Mouse (Mus musculus) embryonic facial prominence, embryonic 14.5 days (tissue): ENCODE data around the gene Ahdc1. TPM values are rescaled to one million over a fixed set of nuclear protein-coding genes. Genes with fewer than 3 reads are reported as not detected.

ENCODE experiments used
- ATAC-seq: fragments of 200-750 bp; cut with Nextera tagmentation; 2 replicates; pipeline ENCODE4 v1.8.0; 2017; ENCODE audit warnings: low read depth, moderate number of reproducible peaks, moderate TSS enrichment
- DNase-seq: peaks from one replicate; pipeline ENCODE4 v3.0.0-alpha.2; 2015; ENCODE audit warnings: low spot score
- H3K27ac ChIP-seq: fragments of 300-500 bp; sonication (generic); replicated peaks from 2 replicates; pipeline ENCODE4 v1.5.1; 2014; ENCODE audit warnings: low read depth, mild to moderate bottlenecking, low read length, moderate library complexity
- H3K27me3 ChIP-seq: fragments of 300-500 bp; sonication (generic); replicated peaks from 2 replicates; pipeline ENCODE4 v1.6.1; 2014; ENCODE audit warnings: low read length; ENCODE audit not compliant: control insufficient read depth, insufficient read depth
- H3K36me3 ChIP-seq: fragments of 300-500 bp; sonication (generic); 2 replicates; pipeline ENCODE4 v1.6.1; 2014; ENCODE audit warnings: low read length, mixed read lengths; ENCODE audit not compliant: control insufficient read depth, insufficient read depth
- H3K4me1 ChIP-seq: fragments of 300-500 bp; sonication (generic); 2 replicates; pipeline ENCODE4 v1.6.1; 2014; ENCODE audit warnings: antibody characterized with exemption, low read length; ENCODE audit not compliant: control insufficient read depth, insufficient read depth
- H3K4me2 ChIP-seq: fragments of 300-500 bp; sonication (generic); 2 replicates; pipeline ENCODE4 v1.6.1; 2014; ENCODE audit warnings: low read depth, mild to moderate bottlenecking, low read length, moderate library complexity, mixed read lengths
- H3K4me3 ChIP-seq: fragments of 300-500 bp; sonication (generic); 2 replicates; pipeline ENCODE4 v1.5.1; 2014; ENCODE audit warnings: low read depth, mild to moderate bottlenecking, low read length
- H3K9ac ChIP-seq: fragments of 300-500 bp; sonication (generic); 2 replicates; pipeline ENCODE4 v1.6.1; 2014; ENCODE audit warnings: low read depth, mild to moderate bottlenecking, low read length, moderate library complexity, mixed read lengths
- H3K9me3 ChIP-seq: fragments of 300-500 bp; sonication (generic); 2 replicates; pipeline ENCODE4 v1.6.1; 2016; ENCODE audit warnings: low read length; ENCODE audit not compliant: control insufficient read depth
- WGBS: fragments of 180-500 bp; shearing (Covaris S2); extraction: QIAGEN DNeasy Blood & Tissue Kit; methylation state at CpG from one replicate; pipeline ENCODE4 v1.1.7; 2014; 5-methylcytosine and 5-hydroxymethylcytosine counted together
- polyA plus RNA-seq: library from polyadenylated mRNA; unstranded; fragments of >200 nt; fragmentation: Nextera tagmentation; extraction: Ambion mirVana; gene quantifications from 2 replicates; pipeline ENCODE4 v1.2.1, GENCODE M21; 2014

Gene Ahdc1
- polyA plus RNA-seq, 1 experiment from 2014 or later, result 11.7 TPM

DNA sequence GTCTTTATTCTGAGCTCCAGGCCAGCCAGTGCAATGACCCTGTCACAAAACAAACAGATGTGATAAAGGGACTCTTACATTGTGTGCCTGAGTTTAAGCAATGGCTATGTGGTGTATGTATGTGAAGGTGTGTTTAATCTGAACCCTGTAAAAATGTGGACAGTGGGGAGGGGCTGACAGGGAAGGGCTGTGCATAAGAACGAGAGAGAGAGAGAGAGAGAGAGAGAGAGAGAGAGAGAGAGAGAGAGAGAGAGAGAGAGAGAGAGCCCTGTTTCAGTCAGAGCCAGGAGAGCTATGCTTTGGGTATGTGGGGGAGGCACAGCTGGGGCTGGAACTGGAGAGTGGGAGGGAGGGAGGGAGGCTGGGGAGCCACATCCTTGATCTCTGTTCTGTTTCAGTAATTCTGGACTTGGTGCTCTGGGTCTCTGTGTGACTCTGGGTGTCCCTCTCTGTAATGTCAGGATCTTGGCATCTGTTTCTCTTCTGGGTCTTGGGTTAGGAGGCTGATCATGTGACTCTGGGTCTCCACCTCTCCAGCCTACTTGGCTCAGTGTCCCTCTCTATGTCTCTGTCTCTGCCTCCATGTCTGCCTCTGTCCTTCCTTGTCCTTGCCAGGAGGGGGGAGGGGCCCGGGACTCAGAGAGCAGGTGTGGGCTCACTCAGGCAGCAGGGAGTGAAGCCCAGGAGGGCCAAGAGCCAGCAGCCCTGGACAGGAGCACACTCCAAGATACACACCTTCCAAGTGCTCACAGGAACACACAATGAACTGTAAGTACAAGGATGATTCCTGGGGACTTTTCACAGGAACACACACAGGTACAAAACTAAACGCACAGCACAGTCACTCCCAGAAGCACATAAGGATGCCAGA, 73.2 kb downstream of the Ahdc1 start:
- Histone ChIP-seq H3K4me1 (peaks cover 32% of the 10 kb centered on the region), H3K27me3 (no peaks in the 10 kb centered on the region), H3K4me2 (peak overlapping the region; percentile 87), H3K36me3 (peaks cover 16% of the 10 kb centered on the region), H3K4me3 (peak overlapping the region; percentile 37; the same call in 1 of the 2 replicates), H3K9ac (peak overlapping the region; percentile 57), H3K27ac (peak overlapping the region; percentile 61), H3K9me3 (no peaks in the 10 kb centered on the region)
- 11% methylated on average over 3 of the region's 3 CpGs for WGBS
- ATAC-seq, result peak; percentile 24
- peak; percentile 65 for DNase-seq

DNA sequence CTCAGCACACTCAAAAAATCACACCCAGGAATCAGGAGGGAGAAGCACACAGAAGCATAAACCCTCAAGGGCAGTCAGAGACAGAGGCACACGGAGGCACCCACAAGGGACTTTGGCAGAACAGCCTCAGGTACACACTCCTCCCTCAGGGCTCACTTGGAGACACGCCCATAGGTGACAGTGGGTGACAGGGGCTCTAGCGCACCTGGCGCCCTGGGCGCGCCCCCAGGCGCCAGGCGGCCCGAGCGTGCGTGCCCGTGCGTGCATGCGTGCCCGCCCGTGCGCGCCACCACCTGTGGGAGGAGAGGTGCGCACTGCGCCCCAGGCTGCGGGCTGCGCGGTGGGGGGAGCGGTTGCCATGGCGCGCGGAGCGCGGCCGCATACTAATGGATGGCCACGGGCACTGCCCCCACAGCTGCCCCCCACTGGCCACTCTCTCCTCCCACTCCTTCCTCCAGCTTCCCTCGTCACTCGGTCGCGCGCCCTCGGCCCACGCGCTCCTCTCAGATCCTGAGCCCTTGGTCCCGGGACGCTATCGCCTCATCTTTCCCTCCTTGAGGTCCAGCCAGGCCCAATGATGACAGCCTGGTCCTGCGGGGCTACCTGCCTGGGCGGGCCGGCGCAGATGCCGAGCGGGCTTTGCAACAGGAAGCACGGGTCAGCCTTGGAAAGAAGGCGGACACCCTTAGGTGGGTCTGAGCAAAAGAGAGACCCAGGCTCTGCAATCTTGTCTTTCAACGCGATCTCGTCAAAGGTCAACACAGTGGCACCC, 74.1 kb downstream of the Ahdc1 start:
- Histone ChIP-seq H3K27ac (peak overlapping the region; percentile 61), H3K27me3 (no peaks in the 10 kb centered on the region), H3K36me3 (peaks cover 7% of the 10 kb centered on the region), H3K4me1 (peaks cover 42% of the 10 kb centered on the region), H3K4me2 (peak overlapping the region; percentile 87), H3K4me3 (peak overlapping the region; percentile 37), H3K9ac (peak overlapping the region; percentile 57), H3K9me3 (no peaks in the 10 kb centered on the region)
- DNase-seq (peak; percentile 74), ATAC-seq (peak; percentile 57)
- 2% methylated on average over 27 of the region's 53 CpGs for WGBS

DNA sequence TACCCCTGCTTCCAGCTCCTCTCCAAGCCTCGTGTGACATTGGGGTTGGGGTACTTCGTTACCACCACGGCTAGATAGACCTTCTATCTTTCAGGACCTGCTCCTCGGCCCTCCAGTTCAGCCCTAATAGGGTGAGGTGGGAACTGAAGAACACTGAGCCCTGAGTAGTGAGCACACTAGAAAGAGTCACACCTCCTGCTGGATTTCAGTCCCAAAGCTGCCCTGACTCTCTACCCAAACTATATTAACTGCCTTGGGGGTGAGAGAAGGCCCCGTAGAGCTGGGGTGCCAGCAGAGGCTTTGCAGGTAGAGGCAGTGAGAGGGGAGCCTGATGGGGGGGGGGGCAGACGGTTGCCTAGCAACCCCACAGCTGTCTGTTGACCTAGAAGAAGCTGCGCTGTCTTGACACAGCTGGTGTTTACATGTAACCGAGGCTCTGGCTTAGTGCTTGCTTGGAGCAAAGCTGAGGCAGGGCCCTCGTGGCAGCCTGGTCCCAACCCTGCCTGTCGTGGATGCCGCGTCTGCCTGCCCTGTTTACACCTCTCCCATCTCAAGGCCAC, 74.8 kb downstream of the Ahdc1 start:
- Histone ChIP-seq H3K27ac (peak overlapping the region; percentile 61), H3K4me1 (peaks cover 48% of the 10 kb centered on the region), H3K4me2 (peak overlapping the region; percentile 87), H3K36me3 (0 out of 2 replicates have a peak, but pooled peaks cover under 1% of the 10 kb centered on the region), H3K9ac (no peak overlapping the region), H3K9me3 (no peaks in the 10 kb centered on the region), H3K27me3 (no peaks in the 10 kb centered on the region), H3K4me3 (no peak overlapping the region)
- DNase-seq (peak; percentile 88), ATAC-seq (peak; percentile 42)
- WGBS, result 16% methylated on average over 12 of the region's 12 CpGs

DNA sequence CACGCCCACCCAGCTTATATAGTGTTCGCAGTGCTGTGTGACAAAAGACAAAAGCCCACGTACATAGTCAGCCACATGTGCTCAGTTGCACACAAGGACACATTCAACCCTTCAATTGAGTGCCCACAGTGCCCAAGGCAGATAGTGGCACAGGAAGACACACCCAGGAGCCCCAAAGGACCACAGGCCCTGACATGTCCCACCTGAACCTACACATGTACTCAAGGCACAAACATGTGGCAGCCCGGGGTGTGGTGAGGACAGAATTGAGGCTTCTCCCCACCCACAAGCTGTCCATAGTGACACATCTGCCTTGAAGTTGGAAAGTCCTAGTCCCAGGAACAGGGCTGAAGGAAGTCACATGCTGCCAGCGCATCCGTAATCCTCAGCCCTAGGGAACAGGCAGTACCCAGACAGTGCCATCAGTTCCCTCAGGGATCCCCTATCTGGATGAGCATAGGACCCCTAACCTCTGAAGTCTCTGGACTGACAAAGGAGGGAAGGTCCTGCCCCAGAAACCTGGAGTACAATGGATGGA, 76.2 kb downstream of the Ahdc1 start:
- DNase-seq (peak; percentile 21), ATAC-seq (no peak)
- Histone ChIP-seq H3K4me2 (no peak overlapping the region), H3K36me3 (no peaks in the 10 kb centered on the region), H3K27me3 (no peaks in the 10 kb centered on the region), H3K4me1 (peaks cover 62% of the 10 kb centered on the region), H3K27ac (peak overlapping the region; percentile 62), H3K9ac (no peak overlapping the region), H3K9me3 (no peaks in the 10 kb centered on the region), H3K4me3 (no peak overlapping the region)
- WGBS, result 78% methylated on average over 6 of the region's 6 CpGs

DNA sequence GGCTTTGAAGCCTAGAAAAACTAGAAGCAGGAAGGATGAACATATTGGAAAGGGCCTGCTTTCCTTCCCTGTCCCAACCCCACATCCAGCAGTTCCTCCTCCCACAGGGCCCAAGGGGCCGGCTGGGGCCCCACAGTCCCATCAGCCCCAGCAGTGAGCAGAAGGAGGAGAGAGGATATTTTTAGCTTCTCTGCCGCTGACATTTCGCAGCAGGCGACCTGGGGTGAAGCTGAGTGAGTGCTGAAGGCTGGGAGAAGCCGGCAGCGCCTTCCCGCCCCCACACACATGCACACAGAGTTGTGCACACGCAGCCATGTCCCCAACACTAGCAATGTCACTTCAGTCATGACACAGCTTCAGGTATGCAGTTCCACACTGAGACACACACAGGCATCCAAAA, 76.8 kb downstream of the Ahdc1 start:
- Histone ChIP-seq H3K27me3 (no peaks in the 10 kb centered on the region), H3K36me3 (no peaks in the 10 kb centered on the region), H3K4me1 (peaks cover 68% of the 10 kb centered on the region), H3K27ac (peak overlapping the region; percentile 62), H3K9ac (no peak overlapping the region), H3K9me3 (no peaks in the 10 kb centered on the region), H3K4me2 (0 out of 2 replicates have a peak overlapping the region, but pooled peaks have one; percentile 8), H3K4me3 (no peak overlapping the region)
- 21% methylated on average over 7 of the region's 8 CpGs for WGBS
- ATAC-seq, result no peak
- DNase-seq, result peak; percentile 61

DNA sequence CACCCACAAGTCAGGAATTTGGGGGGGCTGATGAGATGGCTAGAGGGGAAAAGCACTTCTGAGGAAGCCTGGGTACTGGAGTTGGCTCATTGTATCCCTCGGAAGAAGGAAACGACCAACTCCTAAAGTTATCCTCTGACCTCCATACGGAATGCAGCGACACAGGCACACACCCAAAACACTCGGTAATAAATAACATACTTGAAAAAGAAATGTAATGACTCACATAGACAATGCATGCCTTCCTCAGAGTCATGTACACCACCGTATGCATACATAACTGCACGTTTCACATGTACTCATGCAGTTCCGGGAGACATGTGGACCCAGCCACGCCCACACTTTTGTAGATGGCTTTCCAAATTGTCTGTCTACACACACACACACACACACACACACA, 78.3 kb downstream of the Ahdc1 start:
- ATAC-seq, result no peak
- Histone ChIP-seq H3K4me2 (no peak overlapping the region), H3K27ac (peak overlapping the region; percentile 92)

DNA sequence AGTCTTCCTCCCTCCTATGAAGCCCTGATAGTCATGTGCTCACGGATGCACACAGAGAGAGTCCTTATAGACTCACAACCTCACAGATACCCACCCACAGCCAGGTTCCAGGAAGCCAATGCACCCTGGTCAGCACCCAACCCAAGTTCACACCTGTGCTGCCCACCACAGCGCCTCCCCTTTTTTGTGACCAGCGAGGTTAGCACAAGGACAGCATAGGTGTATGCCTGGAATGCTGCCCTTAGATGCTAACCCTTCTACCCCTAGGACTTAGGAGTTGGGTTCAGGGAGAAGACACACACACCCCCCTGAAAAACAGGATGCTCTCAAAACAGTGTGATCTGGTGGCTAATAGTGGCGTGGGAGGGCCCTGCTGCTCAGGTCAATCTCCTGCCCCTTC, 78.7 kb downstream of the Ahdc1 start:
- Histone ChIP-seq H3K4me1 (peaks cover 76% of the 10 kb centered on the region), H3K36me3 (no peaks in the 10 kb centered on the region), H3K9ac (peak overlapping the region; percentile 7; the same call in 1 of the 2 replicates), H3K4me3 (no peak overlapping the region), H3K27me3 (no peaks in the 10 kb centered on the region), H3K27ac (peak overlapping the region; percentile 92), H3K4me2 (peak overlapping the region; percentile 39; the same call in 1 of the 2 replicates), H3K9me3 (no peaks in the 10 kb centered on the region)
- ATAC-seq (no peak), DNase-seq (no peak)
- WGBS, result 70% methylated on average over 4 of the region's 4 CpGs

More for the DNA sequence above, 78.3 kb downstream of the Ahdc1 start:
- Histone ChIP-seq H3K36me3 (no peaks in the 10 kb centered on the region), H3K9ac (no peak overlapping the region), H3K9me3 (no peaks in the 10 kb centered on the region), H3K4me1 (peaks cover 76% of the 10 kb centered on the region), H3K27me3 (no peaks in the 10 kb centered on the region), H3K4me3 (no peak overlapping the region)
- DNase-seq, result no peak
- WGBS, result 71% methylated on average over 9 of the region's 9 CpGs

DNA sequence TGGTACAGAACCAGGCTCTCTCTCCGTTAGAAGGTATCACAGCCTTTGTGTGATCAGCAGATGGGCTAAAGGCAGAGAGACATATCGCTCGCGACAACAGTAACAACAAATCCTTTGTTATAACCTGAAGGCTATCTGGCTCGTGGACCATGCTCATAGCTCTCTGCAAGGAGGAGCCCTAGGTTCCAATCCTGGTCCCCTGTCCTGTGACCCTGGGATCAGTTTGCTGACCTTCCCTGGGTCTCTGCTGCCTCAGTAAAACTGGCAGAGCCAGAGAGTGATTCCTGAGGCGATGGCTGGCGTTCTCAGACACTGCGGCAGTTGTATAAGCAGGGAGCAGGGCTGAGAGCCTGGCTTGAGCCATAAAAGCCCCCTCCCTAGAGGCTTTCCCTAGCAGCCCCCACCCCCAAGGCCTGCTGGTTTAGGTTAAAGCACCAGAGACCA, 79.2 kb downstream of the Ahdc1 start:
- Histone ChIP-seq H3K4me3 (0 out of 2 replicates have a peak overlapping the region, but pooled peaks have one; percentile 1), H3K4me1 (peaks cover 76% of the 10 kb centered on the region), H3K9ac (peak overlapping the region; percentile 7), H3K4me2 (peak overlapping the region; percentile 39), H3K27ac (peak overlapping the region; percentile 92), H3K9me3 (no peaks in the 10 kb centered on the region), H3K27me3 (no peaks in the 10 kb centered on the region), H3K36me3 (no peaks in the 10 kb centered on the region)
- DNase-seq, result no peak
- WGBS, result 10% methylated on average over 8 of the region's 8 CpGs
- peak; percentile 7; the same call in 1 of the 2 replicates for ATAC-seq
